Mouse (Mus musculus): ENCODE data around the gene Nifk. TPM values are rescaled to one million over a fixed set of nuclear protein-coding genes. Genes with fewer than 3 reads are reported as not detected.

Nifk gene
- 63.3 and 72.4 TPM in 2 replicates for polyA plus RNA-seq (2014; fragmentation: Nextera tagmentation; extraction: Ambion mirVana)

DNA sequence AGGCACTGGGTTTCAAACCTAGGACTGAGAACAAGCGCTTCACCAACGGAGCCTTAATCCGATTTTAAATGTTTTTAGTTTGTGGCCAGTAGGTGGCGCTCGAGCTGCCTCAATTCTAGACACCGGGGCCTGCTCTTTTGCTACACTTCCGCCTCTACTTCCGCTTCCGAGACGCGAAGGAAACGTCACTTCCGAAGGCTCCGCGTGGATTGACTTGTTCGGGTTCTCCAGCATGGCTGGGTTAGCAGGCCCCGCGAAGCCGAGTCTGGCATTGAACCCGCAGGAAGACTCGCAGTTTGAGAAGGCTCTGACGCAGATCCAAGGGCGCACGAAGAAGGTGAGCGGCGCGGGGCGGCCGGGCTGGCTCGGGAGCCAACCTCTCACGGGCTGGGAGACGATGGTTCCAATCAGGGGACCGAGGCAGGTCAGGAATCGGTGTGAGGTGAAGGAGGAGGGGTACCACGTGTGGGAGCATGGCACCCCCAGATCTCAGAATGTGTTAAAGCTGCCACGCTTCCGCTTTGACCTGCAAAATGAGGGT is at the start of gene Nifk:
TSS of gene Nifk (plus strand) at position 179 of the 541 bp plus-strand sequence.
- H3K27ac ChIP-seq (ENCODE audit: low read depth, low read length), result peak within 1 kb of the TSS; percentile 16; the same call in 1 of the 2 replicates
- peaks cover 10% of the 10 kb centered on the region; the same call in 1 of the 2 replicates for H3K36me3 ChIP-seq (ENCODE audit: control insufficient read depth, insufficient read depth, low read length)
- peak within 1 kb of the TSS; percentile 82 for H3K4me2 ChIP-seq (ENCODE audit: low read depth, low read length)
- 0% methylated on average over 37 of the region's 37 CpGs for WGBS
- peak within 1 kb of the TSS; percentile 78 for H3K4me3 ChIP-seq (ENCODE audit: low read depth, low read length)
- H3K9me3 ChIP-seq (ENCODE audit: control insufficient read depth, low read length), result no peaks in the 10 kb centered on the region
- peak within 1 kb of the TSS; percentile 69 for H3K9ac ChIP-seq (replicated peaks; ENCODE audit: low read depth, low read length)
- peak; percentile 97 for ATAC-seq (ENCODE audit: low read depth)
- no peaks in the 10 kb centered on the region for H3K27me3 ChIP-seq (ENCODE audit: control insufficient read depth, insufficient read depth, low read length)
- H3K4me1 ChIP-seq (ENCODE audit: control insufficient read depth, insufficient read depth, low read length), result peaks cover 10% of the 10 kb centered on the region

- ATAC-seq (ENCODE audit: low read depth), result peak; percentile 63; the same call in 1 of the 2 replicates
- 13% methylated on average over 2 of the region's 2 CpGs for WGBS
- no peak overlapping the region for H3K4me2 ChIP-seq (ENCODE audit: low read depth, low read length)
These were observed 46.5 kb upstream of the Nifk start for GRCm38 (mm10) chr1:118275139-118275538.

GRCm38 (mm10) chr1:118292291-118292690 is 29.3 kb upstream of the Nifk start:
- Histone ChIP-seq H3K9ac (replicated peaks; ENCODE audit: low read depth, low read length) (no peak overlapping the region), H3K4me3 (ENCODE audit: low read depth, low read length) (no peak overlapping the region), H3K36me3 (ENCODE audit: control insufficient read depth, insufficient read depth, low read length) (peaks cover 16% of the 10 kb centered on the region), H3K9me3 (ENCODE audit: control insufficient read depth, low read length) (no peaks in the 10 kb centered on the region), H3K27me3 (ENCODE audit: control insufficient read depth, insufficient read depth, low read length) (no peaks in the 10 kb centered on the region), H3K27ac (ENCODE audit: low read depth, low read length) (no peak overlapping the region), H3K4me2 (ENCODE audit: low read depth, low read length) (no peak overlapping the region), H3K4me1 (ENCODE audit: control insufficient read depth, insufficient read depth, low read length) (no peaks in the 10 kb centered on the region)
- ATAC-seq (ENCODE audit: low read depth), result no peak
- 94% methylated on average over 4 of the region's 4 CpGs for WGBS

More at GRCm38 (mm10) chr1:118275139-118275538, 46.5 kb upstream of the Nifk start:
- Histone ChIP-seq H3K9ac (replicated peaks; ENCODE audit: low read depth, low read length) (no peak overlapping the region), H3K4me3 (ENCODE audit: low read depth, low read length) (no peak overlapping the region), H3K36me3 (ENCODE audit: control insufficient read depth, insufficient read depth, low read length) (no peaks in the 10 kb centered on the region), H3K27me3 (ENCODE audit: control insufficient read depth, insufficient read depth, low read length) (no peaks in the 10 kb centered on the region), H3K9me3 (ENCODE audit: control insufficient read depth, low read length) (no peaks in the 10 kb centered on the region), H3K27ac (ENCODE audit: low read depth, low read length) (no peak overlapping the region), H3K4me1 (ENCODE audit: control insufficient read depth, insufficient read depth, low read length) (no peaks in the 10 kb centered on the region)

DNA sequence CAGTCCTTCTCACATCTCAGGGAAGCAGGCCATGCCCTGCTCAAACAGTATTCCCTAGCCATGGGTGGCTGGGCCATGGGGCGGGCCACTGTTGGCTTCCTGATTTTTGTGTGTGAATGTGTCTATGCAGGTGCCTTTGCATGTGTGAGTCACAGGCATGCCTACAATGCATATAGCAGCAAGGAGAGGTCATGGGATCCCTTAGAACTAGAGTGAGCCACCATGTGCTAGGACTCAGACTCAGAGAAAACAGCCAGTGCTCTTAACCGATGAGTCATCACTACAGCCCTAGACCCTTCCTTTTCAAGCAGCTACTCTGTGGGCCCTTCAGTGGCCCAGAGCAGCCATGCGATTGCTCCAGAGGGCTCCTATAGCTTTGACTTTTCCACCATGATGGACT is 27.4 kb upstream of the Nifk start:
- no peak overlapping the region for H3K4me3 ChIP-seq (ENCODE audit: low read depth, low read length)
- peaks cover 30% of the 10 kb centered on the region for H3K36me3 ChIP-seq (ENCODE audit: control insufficient read depth, insufficient read depth, low read length)
- 96% methylated on average over 3 of the region's 3 CpGs for WGBS
- H3K27ac ChIP-seq (ENCODE audit: low read depth, low read length), result no peak overlapping the region
- H3K27me3 ChIP-seq (ENCODE audit: control insufficient read depth, insufficient read depth, low read length), result no peaks in the 10 kb centered on the region
- no peak for ATAC-seq (ENCODE audit: low read depth)
- no peaks in the 10 kb centered on the region for H3K4me1 ChIP-seq (ENCODE audit: control insufficient read depth, insufficient read depth, low read length)
- no peak overlapping the region for H3K4me2 ChIP-seq (ENCODE audit: low read depth, low read length)
- H3K9me3 ChIP-seq (ENCODE audit: control insufficient read depth, low read length), result no peaks in the 10 kb centered on the region
- no peak overlapping the region for H3K9ac ChIP-seq (replicated peaks; ENCODE audit: low read depth, low read length)

DNA sequence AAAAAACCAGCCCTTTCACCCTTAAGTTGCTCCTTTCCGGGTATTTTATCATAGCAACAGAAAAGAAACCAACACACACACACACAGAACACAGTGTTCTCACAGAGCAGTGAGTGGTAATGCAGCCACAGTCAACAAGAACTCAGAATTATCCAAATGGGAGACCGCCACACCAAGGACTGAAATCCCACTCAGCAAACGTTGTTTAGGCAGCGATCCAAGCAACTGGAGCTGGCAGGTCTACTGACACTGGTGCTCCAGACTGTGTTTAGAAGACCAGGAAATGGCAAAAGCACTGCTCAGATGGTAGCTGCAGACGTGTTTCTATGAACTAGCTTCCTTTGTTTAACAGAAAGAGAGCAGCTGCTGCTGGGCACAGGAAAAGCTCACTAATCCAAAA is 26.8 kb upstream of the Nifk start:
- 73% methylated on average over 5 of the region's 5 CpGs for WGBS
- Histone ChIP-seq H3K4me1 (ENCODE audit: control insufficient read depth, insufficient read depth, low read length) (no peaks in the 10 kb centered on the region), H3K4me2 (ENCODE audit: low read depth, low read length) (no peak overlapping the region), H3K27ac (ENCODE audit: low read depth, low read length) (no peak overlapping the region), H3K4me3 (ENCODE audit: low read depth, low read length) (no peak overlapping the region), H3K36me3 (ENCODE audit: control insufficient read depth, insufficient read depth, low read length) (peaks cover 34% of the 10 kb centered on the region), H3K27me3 (ENCODE audit: control insufficient read depth, insufficient read depth, low read length) (no peaks in the 10 kb centered on the region), H3K9ac (replicated peaks; ENCODE audit: low read depth, low read length) (no peak overlapping the region), H3K9me3 (ENCODE audit: control insufficient read depth, low read length) (no peaks in the 10 kb centered on the region)
- ATAC-seq (ENCODE audit: low read depth), result no peak

DNA sequence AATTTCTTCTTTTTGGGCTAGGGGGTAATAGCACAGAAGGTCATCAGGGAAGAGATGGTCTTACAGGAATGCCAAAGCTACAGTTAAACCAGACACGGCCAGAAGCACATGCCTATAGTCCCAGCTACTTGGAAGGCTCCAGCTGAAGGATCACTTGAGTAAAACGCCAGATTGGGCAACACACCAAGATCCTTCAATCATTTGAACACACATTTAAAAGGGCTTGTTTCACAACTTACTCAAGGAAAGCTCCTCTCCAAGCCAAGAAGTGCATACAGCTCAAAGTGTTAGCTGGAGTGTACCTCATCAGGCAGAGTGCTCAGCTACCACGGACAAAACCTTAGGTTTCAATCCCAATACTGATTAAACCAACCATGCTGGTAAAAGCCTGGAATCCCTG is 25.0 kb upstream of the Nifk start:
- ATAC-seq (ENCODE audit: low read depth), result no peak
- no peak overlapping the region for H3K27ac ChIP-seq (ENCODE audit: low read depth, low read length)
- H3K27me3 ChIP-seq (ENCODE audit: control insufficient read depth, insufficient read depth, low read length), result no peaks in the 10 kb centered on the region
- H3K4me3 ChIP-seq (ENCODE audit: low read depth, low read length), result no peak overlapping the region
- no peak overlapping the region for H3K9ac ChIP-seq (replicated peaks; ENCODE audit: low read depth, low read length)
- H3K36me3 ChIP-seq (ENCODE audit: control insufficient read depth, insufficient read depth, low read length), result peaks cover 52% of the 10 kb centered on the region
- H3K4me2 ChIP-seq (ENCODE audit: low read depth, low read length), result no peak overlapping the region
- 96% methylated on average over 3 of the region's 3 CpGs for WGBS
- H3K9me3 ChIP-seq (ENCODE audit: control insufficient read depth, low read length), result no peaks in the 10 kb centered on the region
- H3K4me1 ChIP-seq (ENCODE audit: control insufficient read depth, insufficient read depth, low read length), result no peaks in the 10 kb centered on the region

- no peak for ATAC-seq (ENCODE audit: low read depth)
- Histone ChIP-seq H3K27ac (ENCODE audit: low read depth, low read length) (no peak overlapping the region), H3K36me3 (ENCODE audit: control insufficient read depth, insufficient read depth, low read length) (peaks cover 59% of the 10 kb centered on the region), H3K27me3 (ENCODE audit: control insufficient read depth, insufficient read depth, low read length) (no peaks in the 10 kb centered on the region), H3K4me3 (ENCODE audit: low read depth, low read length) (no peak overlapping the region), H3K4me2 (ENCODE audit: low read depth, low read length) (no peak overlapping the region), H3K9ac (replicated peaks; ENCODE audit: low read depth, low read length) (no peak overlapping the region), H3K9me3 (ENCODE audit: control insufficient read depth, low read length) (no peaks in the 10 kb centered on the region), H3K4me1 (ENCODE audit: control insufficient read depth, insufficient read depth, low read length) (no peaks in the 10 kb centered on the region)
- 94% methylated on average over 2 of the region's 2 CpGs for WGBS
These were observed 23.9 kb upstream of the Nifk start for GRCm38 (mm10) chr1:118297719-118298118.

- peaks cover 7% of the 10 kb centered on the region; the same call in 1 of the 2 replicates for H3K4me1 ChIP-seq (ENCODE audit: control insufficient read depth, insufficient read depth, low read length)
- H3K4me2 ChIP-seq (ENCODE audit: low read depth, low read length), result peak overlapping the region; percentile 63
- H3K9ac ChIP-seq (replicated peaks; ENCODE audit: low read depth, low read length), result peak overlapping the region; percentile 86
- H3K36me3 ChIP-seq (ENCODE audit: control insufficient read depth, insufficient read depth, low read length), result peaks cover 7% of the 10 kb centered on the region
- ATAC-seq (ENCODE audit: low read depth), result peak; percentile 99
- H3K27me3 ChIP-seq (ENCODE audit: control insufficient read depth, insufficient read depth, low read length), result no peaks in the 10 kb centered on the region
- WGBS, result under 1% methylated on average over 67 of the region's 67 CpGs
- no peaks in the 10 kb centered on the region for H3K9me3 ChIP-seq (ENCODE audit: control insufficient read depth, low read length)
- H3K27ac ChIP-seq (ENCODE audit: low read depth, low read length), result peak overlapping the region; percentile 80
- H3K4me3 ChIP-seq (ENCODE audit: low read depth, low read length), result peak overlapping the region; percentile 68
These were observed 10.6 kb upstream of the Nifk start for GRCm38 (mm10) chr1:118310780-118311621.

Data from neural tube, embryonic 14.5 days (tissue).